Mouse (Mus musculus): ENCODE data around the gene Fmo2. TPM values are rescaled to one million over a fixed set of nuclear protein-coding genes. Genes with fewer than 3 reads are reported as not detected.

Fmo2 gene
- polyA plus RNA-seq, 1 experiment from 2014 or later, result not detected

GRCm38 (mm10) chr1:162912085-162912484, 13.6 kb upstream of the Fmo2 start:
- no peak for ATAC-seq (ENCODE audit: insufficient read depth, low FRiP score, low TSS enrichment)
- no peaks in the 10 kb centered on the region for H3K4me1 ChIP-seq (ENCODE audit: control insufficient read depth, insufficient read depth, low read length)
- H3K9me3 ChIP-seq (ENCODE audit: control insufficient read depth, low read length), result no peaks in the 10 kb centered on the region
- no peak overlapping the region for H3K4me2 ChIP-seq (ENCODE audit: low read depth)
- DNase-seq (ENCODE audit: low spot score), result no peak
- H3K36me3 ChIP-seq (ENCODE audit: control insufficient read depth, insufficient read depth, low read length), result no peaks in the 10 kb centered on the region
- H3K4me3 ChIP-seq (ENCODE audit: low read depth, low read length), result no peak overlapping the region
- H3K27me3 ChIP-seq (ENCODE audit: control insufficient read depth, insufficient read depth, low read length), result no peaks in the 10 kb centered on the region
- H3K27ac ChIP-seq (ENCODE audit: low read depth, low read length), result no peak overlapping the region
- H3K9ac ChIP-seq (ENCODE audit: low read length), result no peak overlapping the region

- no peaks in the 10 kb centered on the region for H3K27me3 ChIP-seq (ENCODE audit: control insufficient read depth, insufficient read depth, low read length)
- H3K4me2 ChIP-seq (ENCODE audit: low read depth), result no peak overlapping the region
- H3K9ac ChIP-seq (ENCODE audit: low read length), result no peak overlapping the region
- no peaks in the 10 kb centered on the region for H3K36me3 ChIP-seq (ENCODE audit: control insufficient read depth, insufficient read depth, low read length)
- H3K4me1 ChIP-seq (ENCODE audit: control insufficient read depth, insufficient read depth, low read length), result no peaks in the 10 kb centered on the region
- 67% methylated on average over 4 of the region's 4 CpGs for WGBS
- no peak overlapping the region for H3K27ac ChIP-seq (ENCODE audit: low read depth, low read length)
- no peak overlapping the region for H3K4me3 ChIP-seq (ENCODE audit: low read depth, low read length)
- ATAC-seq (ENCODE audit: insufficient read depth, low FRiP score, low TSS enrichment) (peak; percentile 39; the same call in 1 of the 2 replicates), DNase-seq (ENCODE audit: low spot score) (no peak)
- H3K9me3 ChIP-seq (ENCODE audit: control insufficient read depth, low read length), result no peaks in the 10 kb centered on the region
Measured at GRCm38 (mm10) chr1:162901879-162902278, 3.4 kb upstream of the Fmo2 start.

GRCm38 (mm10) chr1:162895900-162896299, 2.6 kb downstream of the Fmo2 start:
- DNase-seq (ENCODE audit: low spot score) (peak; percentile 73), ATAC-seq (ENCODE audit: insufficient read depth, low FRiP score, low TSS enrichment) (no peak)
- Histone ChIP-seq H3K4me1 (ENCODE audit: control insufficient read depth, insufficient read depth, low read length) (no peaks in the 10 kb centered on the region), H3K27me3 (ENCODE audit: control insufficient read depth, insufficient read depth, low read length) (no peaks in the 10 kb centered on the region), H3K9ac (ENCODE audit: low read length) (no peak overlapping the region), H3K4me3 (ENCODE audit: low read depth, low read length) (no peak overlapping the region), H3K9me3 (ENCODE audit: control insufficient read depth, low read length) (no peaks in the 10 kb centered on the region), H3K4me2 (ENCODE audit: low read depth) (no peak overlapping the region), H3K27ac (ENCODE audit: low read depth, low read length) (no peak overlapping the region), H3K36me3 (ENCODE audit: control insufficient read depth, insufficient read depth, low read length) (no peaks in the 10 kb centered on the region)
- 47% methylated on average over 6 of the region's 6 CpGs for WGBS

GRCm38 (mm10) chr1:162893014-162893413, 5.5 kb downstream of the Fmo2 start:
- DNase-seq (ENCODE audit: low spot score), result no peak
- Histone ChIP-seq H3K4me2 (ENCODE audit: low read depth) (no peak overlapping the region), H3K4me3 (ENCODE audit: low read depth, low read length) (no peak overlapping the region), H3K36me3 (ENCODE audit: control insufficient read depth, insufficient read depth, low read length) (no peaks in the 10 kb centered on the region), H3K4me1 (ENCODE audit: control insufficient read depth, insufficient read depth, low read length) (no peaks in the 10 kb centered on the region), H3K9me3 (ENCODE audit: control insufficient read depth, low read length) (no peaks in the 10 kb centered on the region), H3K9ac (ENCODE audit: low read length) (no peak overlapping the region), H3K27me3 (ENCODE audit: control insufficient read depth, insufficient read depth, low read length) (no peaks in the 10 kb centered on the region), H3K27ac (ENCODE audit: low read depth, low read length) (no peak overlapping the region)
- ATAC-seq (ENCODE audit: insufficient read depth, low FRiP score, low TSS enrichment), result no peak
- 88% methylated on average over 6 of the region's 6 CpGs for WGBS

GRCm38 (mm10) chr1:162891980-162892451, 6.5 kb downstream of the Fmo2 start:
- 88% methylated on average over 6 of the region's 6 CpGs for WGBS
- H3K4me2 ChIP-seq (ENCODE audit: low read depth), result no peak overlapping the region

GRCm38 (mm10) chr1:162888646-162889045, 9.9 kb downstream of the Fmo2 start:
- Histone ChIP-seq H3K9ac (ENCODE audit: low read length) (no peak overlapping the region), H3K4me3 (ENCODE audit: low read depth, low read length) (no peak overlapping the region), H3K4me1 (ENCODE audit: control insufficient read depth, insufficient read depth, low read length) (no peaks in the 10 kb centered on the region), H3K27ac (ENCODE audit: low read depth, low read length) (no peak overlapping the region), H3K9me3 (ENCODE audit: control insufficient read depth, low read length) (no peaks in the 10 kb centered on the region), H3K27me3 (ENCODE audit: control insufficient read depth, insufficient read depth, low read length) (no peaks in the 10 kb centered on the region), H3K36me3 (ENCODE audit: control insufficient read depth, insufficient read depth, low read length) (no peaks in the 10 kb centered on the region), H3K4me2 (ENCODE audit: low read depth) (no peak overlapping the region)
- no peak for DNase-seq (ENCODE audit: low spot score)
- WGBS, result 92% methylated on average over 12 of the region's 12 CpGs
- no peak for ATAC-seq (ENCODE audit: insufficient read depth, low FRiP score, low TSS enrichment)

More at GRCm38 (mm10) chr1:162891980-162892451, 6.5 kb downstream of the Fmo2 start:
- Histone ChIP-seq H3K4me3 (ENCODE audit: low read depth, low read length) (no peak overlapping the region), H3K27ac (ENCODE audit: low read depth, low read length) (no peak overlapping the region), H3K27me3 (ENCODE audit: control insufficient read depth, insufficient read depth, low read length) (no peaks in the 10 kb centered on the region), H3K9me3 (ENCODE audit: control insufficient read depth, low read length) (no peaks in the 10 kb centered on the region), H3K36me3 (ENCODE audit: control insufficient read depth, insufficient read depth, low read length) (no peaks in the 10 kb centered on the region), H3K9ac (ENCODE audit: low read length) (no peak overlapping the region), H3K4me1 (ENCODE audit: control insufficient read depth, insufficient read depth, low read length) (no peaks in the 10 kb centered on the region)
- ATAC-seq (ENCODE audit: insufficient read depth, low FRiP score, low TSS enrichment), result no peak
- no peak for DNase-seq (ENCODE audit: low spot score)

GRCm38 (mm10) chr1:162887644-162888043, 10.9 kb downstream of the Fmo2 start:
- 96% methylated on average over 7 of the region's 7 CpGs for WGBS
- Histone ChIP-seq H3K4me3 (ENCODE audit: low read depth, low read length) (no peak overlapping the region), H3K27ac (ENCODE audit: low read depth, low read length) (no peak overlapping the region), H3K4me2 (ENCODE audit: low read depth) (no peak overlapping the region), H3K9me3 (ENCODE audit: control insufficient read depth, low read length) (no peaks in the 10 kb centered on the region), H3K4me1 (ENCODE audit: control insufficient read depth, insufficient read depth, low read length) (no peaks in the 10 kb centered on the region), H3K36me3 (ENCODE audit: control insufficient read depth, insufficient read depth, low read length) (no peaks in the 10 kb centered on the region), H3K27me3 (ENCODE audit: control insufficient read depth, insufficient read depth, low read length) (no peaks in the 10 kb centered on the region), H3K9ac (ENCODE audit: low read length) (no peak overlapping the region)
- no peak for ATAC-seq (ENCODE audit: insufficient read depth, low FRiP score, low TSS enrichment)
- DNase-seq (ENCODE audit: low spot score), result no peak

- ATAC-seq (ENCODE audit: insufficient read depth, low FRiP score, low TSS enrichment), result no peak
- Histone ChIP-seq H3K27me3 (ENCODE audit: control insufficient read depth, insufficient read depth, low read length) (no peaks in the 10 kb centered on the region), H3K4me3 (ENCODE audit: low read depth, low read length) (no peak overlapping the region), H3K4me1 (ENCODE audit: control insufficient read depth, insufficient read depth, low read length) (no peaks in the 10 kb centered on the region), H3K9ac (ENCODE audit: low read length) (no peak overlapping the region), H3K27ac (ENCODE audit: low read depth, low read length) (no peak overlapping the region), H3K9me3 (ENCODE audit: control insufficient read depth, low read length) (no peaks in the 10 kb centered on the region), H3K36me3 (ENCODE audit: control insufficient read depth, insufficient read depth, low read length) (no peaks in the 10 kb centered on the region), H3K4me2 (ENCODE audit: low read depth) (no peak overlapping the region)
- DNase-seq (ENCODE audit: low spot score), result no peak
- 89% methylated on average over 11 of the region's 11 CpGs for WGBS
Measured at GRCm38 (mm10) chr1:162886138-162886816, 12.2 kb downstream of the Fmo2 start.

- no peaks in the 10 kb centered on the region for H3K27me3 ChIP-seq (ENCODE audit: control insufficient read depth, insufficient read depth, low read length)
- no peak overlapping the region for H3K27ac ChIP-seq (ENCODE audit: low read depth, low read length)
- DNase-seq (ENCODE audit: low spot score) (no peak), ATAC-seq (ENCODE audit: insufficient read depth, low FRiP score, low TSS enrichment) (no peak)
- no peak overlapping the region for H3K4me2 ChIP-seq (ENCODE audit: low read depth)
- H3K4me1 ChIP-seq (ENCODE audit: control insufficient read depth, insufficient read depth, low read length), result no peaks in the 10 kb centered on the region
- no peaks in the 10 kb centered on the region for H3K36me3 ChIP-seq (ENCODE audit: control insufficient read depth, insufficient read depth, low read length)
- WGBS, result 88% methylated on average over 4 of the region's 4 CpGs
- H3K4me3 ChIP-seq (ENCODE audit: low read depth, low read length), result no peak overlapping the region
- H3K9me3 ChIP-seq (ENCODE audit: control insufficient read depth, low read length), result no peaks in the 10 kb centered on the region
- H3K9ac ChIP-seq (ENCODE audit: low read length), result no peak overlapping the region
Measured at GRCm38 (mm10) chr1:162882681-162883080, 15.8 kb downstream of the Fmo2 start.
